Mouse (Mus musculus) olfactory bulb, adult 2 months (tissue): ENCODE results near the gene Ttc21a.

ENCODE experiments used
- CTCF ChIP-seq: fragments of 200-500 bp; IDR thresholded peaks from 2 replicates; pipeline ENCODE4 v1.5.1; 2012; ENCODE audit warnings: low read depth, mild to moderate bottlenecking, low read length, moderate library complexity; ENCODE audit not compliant: insufficient read depth
- POLR2A ChIP-seq: fragments of 200-500 bp; IDR thresholded peaks from 2 replicates; pipeline ENCODE4 v1.6.1; 2012; ENCODE audit warnings: mild to moderate bottlenecking, low read depth, low read length, moderate library complexity; ENCODE audit not compliant: insufficient read depth

DNA sequence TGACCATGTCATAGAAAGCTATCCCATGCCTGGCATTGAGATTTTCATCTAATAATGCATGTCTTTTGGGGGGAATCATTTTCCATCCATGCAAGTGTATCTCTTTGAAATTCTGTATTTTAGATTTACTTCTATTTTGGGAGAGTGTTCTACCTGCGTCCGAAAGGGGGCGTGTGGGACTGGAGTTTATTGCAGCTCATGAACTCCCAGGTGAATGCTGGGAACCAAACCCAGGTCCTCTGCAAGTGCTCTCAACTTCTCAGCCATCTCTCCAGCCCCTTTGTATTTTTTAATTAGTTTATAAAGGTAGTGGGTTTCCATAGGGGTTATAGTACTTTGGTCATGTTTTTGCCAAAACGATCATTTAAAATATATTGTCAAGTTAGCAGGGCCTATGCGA is 43.5 kb upstream of the Ttc21a start:
- TF ChIP-seq CTCF (no peak), POLR2A (no peak)
